Mouse (Mus musculus): ENCODE measurements around the gene N4bp2. TPM values are rescaled to one million over a fixed set of nuclear protein-coding genes. Genes with fewer than 3 reads are reported as not detected.
"Not testable (repeated sequence)": the region's sequence is repeated elsewhere in the genome, so short reads cannot be mapped to it uniquely, and the experiment has no call there.

N4bp2 gene
- polyA plus RNA-seq (2015; fragmentation: Nextera tagmentation; extraction: Ambion mirVana): 20.2 and 20.7 TPM in 2 replicates

DNA sequence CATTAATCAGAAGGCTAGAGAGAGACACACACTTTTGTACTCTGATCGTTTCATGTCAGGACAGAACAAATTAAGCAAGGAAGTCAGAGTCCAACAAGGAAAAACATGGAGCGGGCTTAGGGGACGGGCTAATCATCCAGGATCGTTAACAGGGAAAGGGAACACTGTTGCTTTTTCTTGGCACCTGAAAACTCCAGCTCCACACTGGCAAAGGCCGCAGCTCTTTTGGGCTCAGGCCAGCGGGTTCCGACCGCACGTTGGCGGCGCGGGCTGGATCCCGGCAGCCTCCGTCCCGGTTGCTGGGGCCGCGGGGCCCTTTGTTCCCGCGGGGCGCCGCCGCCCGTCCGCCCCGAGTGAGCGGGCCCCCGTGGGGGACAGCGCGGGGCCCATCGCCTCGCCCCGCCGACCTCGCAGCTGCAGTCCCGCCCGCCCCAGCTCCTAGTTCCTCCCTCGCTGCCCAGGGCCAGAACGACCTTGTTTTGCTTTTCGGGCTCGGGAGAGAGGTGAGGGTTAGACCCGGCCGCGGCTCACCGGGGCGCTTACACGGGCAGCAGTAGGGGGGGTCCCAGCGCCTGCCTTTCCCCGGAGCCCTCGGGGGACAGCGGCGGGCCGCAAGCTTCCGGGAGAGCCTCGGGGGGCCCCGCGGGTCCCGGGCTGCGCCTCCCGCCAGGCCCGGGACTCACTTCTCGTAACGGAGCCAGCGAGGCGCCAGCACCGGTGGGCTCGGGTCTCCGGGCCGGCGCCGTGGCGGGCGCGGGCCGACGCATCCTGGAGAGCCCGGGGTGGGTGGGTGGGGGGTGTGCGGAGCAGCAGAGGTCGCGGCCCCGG lies at the start of gene N4bp2:
Gene N4bp2, plus strand, starts transcription at position 434 of the 828 bp plus-strand sequence.
- peak; percentile 15 for ATAC-seq (replicated peaks)
- WGBS: under 1% methylated on average over 70 of the region's 80 CpGs
- no peaks in the 10 kb centered on the region for H3K36me3 ChIP-seq
- no peaks in the 10 kb centered on the region for H3K27me3 ChIP-seq
- H3K4me3 ChIP-seq: peak within 1 kb of the TSS; percentile 79
- peak within 1 kb of the TSS; percentile 67 for H3K4me2 ChIP-seq (replicated peaks)
- H3K27ac ChIP-seq (replicated peaks): peak within 1 kb of the TSS; percentile 99
- H3K9ac ChIP-seq (replicated peaks): peak within 1 kb of the TSS; percentile 99
- H3K4me1 ChIP-seq: peaks cover 11% of the 10 kb centered on the region
- H3K9me3 ChIP-seq: no peaks in the 10 kb centered on the region

DNA sequence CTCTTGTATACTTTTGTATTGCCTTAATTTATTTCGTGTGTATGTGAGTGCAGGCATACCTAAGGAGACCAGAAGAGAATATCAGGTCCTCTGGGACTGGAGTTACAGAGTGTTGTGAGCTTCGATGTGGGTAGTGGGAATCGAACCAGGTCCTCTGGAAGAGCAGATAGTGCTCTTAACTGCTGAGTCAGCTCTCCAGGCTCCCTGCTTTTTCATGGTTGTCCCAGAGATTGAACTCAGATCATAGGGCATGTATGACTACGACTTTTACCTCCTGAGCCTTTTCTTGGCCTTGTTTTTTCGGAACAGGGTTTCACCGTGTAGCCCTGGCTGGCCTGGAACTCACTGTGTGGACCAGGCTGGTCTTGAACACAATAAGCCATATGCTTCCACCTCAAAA lies 48.2 kb upstream of the N4bp2 start:
- WGBS: 87% methylated on average over 6 of the region's 6 CpGs
- Histone ChIP-seq H3K4me1 (no peaks in the 10 kb centered on the region), H3K27me3 (no peaks in the 10 kb centered on the region), H3K9me3 (no peaks in the 10 kb centered on the region), H3K9ac (replicated peaks) (no peak overlapping the region), H3K36me3 (no peaks in the 10 kb centered on the region), H3K4me2 (replicated peaks) (no peak overlapping the region), H3K4me3 (no peak overlapping the region), H3K27ac (replicated peaks) (no peak overlapping the region)
- ATAC-seq (replicated peaks): no peak

DNA sequence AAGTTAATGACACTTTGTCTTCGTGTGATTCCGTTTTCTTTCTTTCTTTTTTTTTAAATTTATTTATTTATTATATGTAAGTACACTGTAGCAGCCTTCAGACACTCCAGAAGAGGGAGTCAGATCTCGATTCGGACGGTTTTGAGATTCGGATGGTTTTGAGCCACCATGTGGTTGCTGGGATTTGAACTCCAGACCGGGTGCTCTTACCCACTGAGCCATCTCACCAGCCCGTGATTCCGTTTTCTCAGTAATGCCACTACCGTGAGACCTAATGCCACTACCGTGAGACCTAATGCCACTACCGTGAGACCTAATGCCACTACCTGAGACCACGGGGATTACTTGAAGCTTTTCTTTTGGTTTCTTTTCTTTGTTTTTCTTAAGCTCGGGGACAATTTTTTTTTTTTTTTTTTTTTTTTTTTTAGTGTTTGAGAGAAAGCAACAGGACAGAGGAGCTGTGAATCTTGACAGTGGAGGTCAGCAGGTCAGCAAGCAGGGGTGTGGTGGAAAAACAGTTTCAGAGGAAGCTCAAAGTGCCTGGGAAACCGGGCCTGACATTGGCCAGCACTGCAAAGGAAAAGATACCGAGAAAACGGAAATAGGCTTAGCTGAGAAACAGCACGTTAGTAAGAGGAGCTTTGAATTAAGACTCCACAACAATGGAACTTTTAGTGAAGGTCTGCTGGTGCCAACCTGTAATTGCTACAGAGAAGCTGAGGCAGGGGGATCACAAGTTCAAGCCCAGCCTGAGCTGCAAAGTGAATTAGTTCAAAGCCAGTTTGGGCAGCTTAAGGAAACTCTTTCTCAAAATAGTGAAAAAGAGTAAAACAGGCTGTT lies 46.0 kb upstream of the N4bp2 start:
- 86% methylated on average over 18 of the region's 18 CpGs for WGBS
- no peak overlapping the region for H3K9ac ChIP-seq (replicated peaks)

DNA sequence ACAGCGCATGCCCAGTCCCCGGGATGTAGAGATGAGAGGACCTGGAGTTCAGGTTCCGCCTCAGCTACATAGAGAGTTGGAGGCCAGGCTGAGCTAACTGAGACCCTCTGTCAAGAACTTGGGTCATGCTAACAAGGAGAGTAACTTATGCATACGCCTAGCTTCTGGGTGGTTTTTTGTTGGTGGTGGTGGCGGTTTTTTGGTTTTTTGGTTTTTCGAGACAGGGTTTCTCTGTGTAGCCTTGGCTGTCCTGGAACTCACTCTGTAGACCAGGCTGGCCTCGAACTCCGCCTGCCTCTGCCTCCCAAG lies 45.5 kb upstream of the N4bp2 start:
- not testable (repeated sequence) for H3K9ac ChIP-seq (replicated peaks); ATAC-seq (replicated peaks); H3K4me1 ChIP-seq; H3K4me3 ChIP-seq; H3K27ac ChIP-seq (replicated peaks); H3K36me3 ChIP-seq; H3K27me3 ChIP-seq; H3K4me2 ChIP-seq (replicated peaks); H3K9me3 ChIP-seq
- 90% methylated on average over 8 of the region's 8 CpGs for WGBS

More for the DNA sequence above, 46.0 kb upstream of the N4bp2 start:
- Histone ChIP-seq H3K4me3 (no peak overlapping the region), H3K4me2 (replicated peaks) (no peak overlapping the region), H3K4me1 (no peaks in the 10 kb centered on the region), H3K36me3 (no peaks in the 10 kb centered on the region), H3K27ac (replicated peaks) (no peak overlapping the region), H3K27me3 (no peaks in the 10 kb centered on the region), H3K9me3 (no peaks in the 10 kb centered on the region)
- no peak for ATAC-seq (replicated peaks)

DNA sequence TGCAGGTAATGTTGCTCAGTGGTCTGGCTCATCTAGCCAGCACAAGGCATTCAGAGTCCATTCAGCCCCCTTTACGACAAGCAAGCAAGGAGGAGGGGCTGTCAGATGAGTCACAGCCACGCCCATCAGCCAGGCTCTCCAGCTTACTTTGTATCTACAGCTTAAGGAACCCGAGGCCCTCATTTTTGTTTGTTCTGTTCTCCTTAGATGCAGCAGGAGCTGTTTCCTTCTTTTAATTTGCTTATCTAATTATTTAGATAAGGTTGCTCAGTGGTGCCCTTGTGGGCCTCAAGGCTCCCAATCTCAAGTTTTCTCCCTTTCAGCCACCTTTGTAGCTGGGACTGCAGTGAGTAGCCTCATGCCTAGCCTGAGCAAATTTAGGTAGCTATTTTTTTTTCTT lies 45.0 kb upstream of the N4bp2 start:
- Histone ChIP-seq H3K9me3 (no peaks in the 10 kb centered on the region), H3K27ac (replicated peaks) (no peak overlapping the region), H3K4me1 (no peaks in the 10 kb centered on the region), H3K4me3 (no peak overlapping the region), H3K9ac (replicated peaks) (no peak overlapping the region), H3K36me3 (no peaks in the 10 kb centered on the region), H3K4me2 (replicated peaks) (no peak overlapping the region), H3K27me3 (no peaks in the 10 kb centered on the region)
- no peak for ATAC-seq (replicated peaks)
- 23% methylated on average over 3 of the region's 3 CpGs for WGBS

DNA sequence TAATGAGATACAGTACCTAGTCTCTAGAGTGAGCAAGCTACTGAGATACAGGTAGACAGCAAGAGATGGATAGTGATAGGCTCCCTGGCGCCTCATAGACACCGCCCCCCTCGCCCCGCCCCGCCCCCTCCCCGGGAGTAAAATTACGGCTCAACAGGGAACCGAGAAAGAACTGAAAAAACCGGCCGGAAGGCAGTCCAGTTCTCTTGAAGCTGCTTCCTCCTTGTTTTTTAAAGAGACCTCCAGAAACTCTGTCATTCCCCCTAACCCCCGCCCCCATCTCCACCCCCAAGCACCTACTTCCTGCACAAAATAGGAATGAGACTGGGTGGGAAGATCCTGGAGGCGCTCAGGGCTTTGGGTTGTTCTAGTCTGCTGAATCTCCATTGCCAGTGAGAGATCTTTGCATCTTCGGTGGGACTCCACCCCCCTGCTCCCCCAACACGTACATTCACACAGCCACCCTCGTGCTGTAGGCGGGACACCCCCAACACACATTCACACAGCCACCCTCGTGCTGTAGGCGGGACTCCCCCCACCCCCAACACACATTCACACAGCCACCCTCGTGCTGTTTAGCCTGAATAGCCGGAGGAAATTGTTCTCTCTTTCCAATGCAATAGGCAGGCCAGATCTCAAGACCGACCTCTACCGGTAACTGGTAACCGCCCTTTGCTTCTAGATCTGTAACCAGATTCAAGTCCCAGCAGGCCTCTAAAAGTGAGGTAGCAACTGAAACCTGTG lies 38.8 kb upstream of the N4bp2 start:
- Histone ChIP-seq H3K36me3 (no peaks in the 10 kb centered on the region), H3K27ac (replicated peaks) (peak overlapping the region; percentile 83)
- under 1% methylated on average over 23 of the region's 23 CpGs for WGBS

DNA sequence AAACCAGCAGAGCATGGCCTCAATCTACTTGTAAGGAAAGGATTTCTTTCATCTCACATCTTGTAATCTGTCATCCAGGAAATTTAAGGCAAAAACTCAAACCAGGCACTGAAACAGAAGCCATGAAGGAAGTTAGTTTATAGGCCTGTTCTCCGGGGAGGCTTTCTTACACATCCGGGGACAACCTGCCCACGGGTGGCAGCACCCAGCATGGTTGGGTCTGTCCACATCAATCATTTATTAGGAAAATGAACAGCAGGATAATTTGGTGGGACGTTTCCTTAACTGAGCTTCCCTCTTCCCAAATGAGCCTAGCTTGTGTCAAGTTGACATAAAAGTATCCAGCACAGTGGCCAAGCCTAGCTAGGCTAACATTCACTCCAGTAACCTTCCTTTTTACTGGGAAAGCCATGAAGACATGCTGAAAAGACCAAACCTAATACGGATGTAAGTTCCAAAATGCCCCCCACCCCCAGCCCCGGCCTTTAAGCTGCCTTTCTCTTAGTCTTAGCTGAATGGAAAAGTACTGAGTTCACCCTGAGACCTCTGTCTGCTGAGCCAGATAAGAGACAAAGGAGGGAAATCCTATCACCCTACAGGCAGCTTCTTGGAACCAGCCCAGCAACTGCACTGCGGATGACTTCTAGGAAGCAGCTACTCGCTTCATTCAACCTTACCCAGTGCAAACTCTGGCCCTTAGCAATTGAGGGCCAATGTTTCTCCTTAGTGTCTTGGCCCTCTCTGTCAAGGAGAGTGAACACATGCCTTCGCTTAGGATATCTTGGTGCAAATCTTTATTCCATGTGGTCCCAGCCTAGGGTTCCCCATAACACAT lies 31.9 kb upstream of the N4bp2 start:
- WGBS: 49% methylated on average over 9 of the region's 9 CpGs

More for the DNA sequence above, 38.8 kb upstream of the N4bp2 start:
- Histone ChIP-seq H3K4me1 (peaks cover 7% of the 10 kb centered on the region; the same call in 1 of the 2 replicates), H3K27me3 (no peaks in the 10 kb centered on the region), H3K9ac (replicated peaks) (peak overlapping the region; percentile 54), H3K4me3 (peak overlapping the region; percentile 41), H3K9me3 (no peaks in the 10 kb centered on the region), H3K4me2 (replicated peaks) (peak overlapping the region; percentile 73)
- peak; percentile 88 for ATAC-seq (replicated peaks)

DNA sequence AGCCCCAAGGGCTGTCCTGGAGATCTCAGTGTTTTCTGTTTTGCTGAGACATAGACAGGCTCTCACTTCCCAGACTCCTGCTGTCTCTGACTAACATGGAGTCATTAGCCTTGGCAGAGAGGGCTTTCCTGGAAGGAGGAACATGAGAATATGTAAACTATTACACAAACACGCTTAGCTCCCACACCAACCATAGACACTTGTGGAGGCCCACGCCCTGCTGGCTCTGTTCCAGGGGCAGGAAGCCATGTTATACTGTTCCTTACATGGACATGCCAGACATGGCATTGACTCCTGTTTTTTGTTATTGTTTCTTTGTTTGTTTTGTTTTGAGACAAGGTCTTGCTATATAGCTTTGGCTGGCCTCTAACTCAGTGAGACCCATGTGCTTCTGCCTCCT lies 27.7 kb upstream of the N4bp2 start:
- H3K9ac ChIP-seq (replicated peaks): no peak overlapping the region
- no peaks in the 10 kb centered on the region for H3K27me3 ChIP-seq
- H3K4me3 ChIP-seq: no peak overlapping the region
- H3K9me3 ChIP-seq: no peaks in the 10 kb centered on the region
- no peak overlapping the region for H3K27ac ChIP-seq (replicated peaks)
- no peaks in the 10 kb centered on the region for H3K36me3 ChIP-seq
- H3K4me2 ChIP-seq (replicated peaks): no peak overlapping the region
- WGBS: 87% methylated on average over 2 of the region's 2 CpGs
- ATAC-seq (replicated peaks): no peak
- no peaks in the 10 kb centered on the region for H3K4me1 ChIP-seq

More for the DNA sequence above, 31.9 kb upstream of the N4bp2 start:
- Histone ChIP-seq H3K36me3 (no peaks in the 10 kb centered on the region), H3K27ac (replicated peaks) (no peak overlapping the region), H3K4me1 (no peaks in the 10 kb centered on the region), H3K4me3 (no peak overlapping the region), H3K9ac (replicated peaks) (no peak overlapping the region), H3K4me2 (replicated peaks) (no peak overlapping the region), H3K27me3 (no peaks in the 10 kb centered on the region), H3K9me3 (no peaks in the 10 kb centered on the region)
- ATAC-seq (replicated peaks): no peak

DNA sequence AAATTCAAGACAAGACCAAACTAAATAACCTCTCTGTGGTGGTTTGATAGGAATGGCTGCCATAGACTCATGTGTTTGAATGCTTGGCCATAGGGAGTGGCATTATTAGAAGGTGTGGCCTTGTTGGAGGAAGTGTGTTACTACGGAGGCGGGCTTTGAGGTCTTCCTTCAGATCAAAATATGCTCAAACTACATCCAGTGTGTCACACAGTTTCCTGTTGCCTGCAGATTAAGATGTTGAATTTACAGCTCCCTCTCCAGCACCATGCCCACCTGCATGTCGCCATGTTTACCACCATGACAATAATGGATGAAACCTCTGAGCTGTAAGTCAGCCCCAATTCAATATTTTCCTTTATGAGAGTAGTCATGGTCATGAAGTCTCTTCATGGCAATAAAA lies 24.0 kb upstream of the N4bp2 start:
- 98% methylated on average over 3 of the region's 3 CpGs for WGBS
- ATAC-seq (replicated peaks): no peak
- Histone ChIP-seq H3K36me3 (no peaks in the 10 kb centered on the region), H3K4me1 (no peaks in the 10 kb centered on the region), H3K27me3 (no peaks in the 10 kb centered on the region), H3K9me3 (no peaks in the 10 kb centered on the region), H3K27ac (replicated peaks) (no peak overlapping the region), H3K9ac (replicated peaks) (no peak overlapping the region), H3K4me2 (replicated peaks) (no peak overlapping the region), H3K4me3 (no peak overlapping the region)

DNA sequence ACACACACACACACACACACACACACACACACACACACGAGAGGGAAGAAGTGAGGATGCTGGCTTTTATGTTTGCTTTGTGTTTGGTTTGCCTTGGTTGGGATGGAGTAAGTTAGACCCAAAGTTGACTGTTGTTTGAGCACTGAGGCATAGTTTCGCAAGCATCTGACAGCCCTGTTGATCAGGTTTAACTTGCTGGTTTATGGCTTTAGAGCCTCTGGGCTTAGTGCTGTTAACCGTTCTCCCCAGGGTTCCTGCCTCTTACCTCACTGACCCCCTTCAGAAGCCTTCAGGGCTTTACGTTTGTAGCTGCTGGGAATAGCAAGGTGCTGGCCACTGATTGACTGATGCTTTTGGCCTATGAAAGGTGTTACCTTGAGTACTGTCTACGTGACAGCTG lies 16.4 kb upstream of the N4bp2 start:
- no peak overlapping the region for H3K4me2 ChIP-seq (replicated peaks)
- H3K36me3 ChIP-seq: no peaks in the 10 kb centered on the region
- no peak overlapping the region for H3K4me3 ChIP-seq
- H3K9ac ChIP-seq (replicated peaks): no peak overlapping the region
- no peaks in the 10 kb centered on the region for H3K4me1 ChIP-seq
- no peak overlapping the region for H3K27ac ChIP-seq (replicated peaks)
- H3K9me3 ChIP-seq: no peaks in the 10 kb centered on the region
- no peak for ATAC-seq (replicated peaks)
- 92% methylated on average over 5 of the region's 5 CpGs for WGBS
- no peaks in the 10 kb centered on the region for H3K27me3 ChIP-seq

DNA sequence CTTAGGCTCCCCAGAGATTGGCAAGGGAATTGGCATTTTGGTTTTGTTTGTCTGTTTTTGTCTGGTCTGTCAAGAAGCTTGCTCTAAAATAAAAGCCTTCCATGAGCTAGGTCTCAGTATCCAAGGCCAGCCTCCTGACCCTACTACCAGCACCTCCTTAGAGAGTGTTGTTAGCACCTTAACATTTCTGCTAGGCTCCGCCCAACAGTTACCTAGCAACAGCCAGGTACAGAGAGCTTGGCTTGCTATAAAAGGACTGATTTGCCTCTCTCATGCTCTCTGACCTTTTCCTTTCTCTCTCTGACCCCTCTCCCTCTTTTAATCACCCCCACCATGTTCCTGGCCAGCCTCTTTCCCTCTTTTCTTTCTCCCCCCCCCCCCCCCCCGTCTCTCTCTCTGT lies 14.9 kb upstream of the N4bp2 start:
- H3K27me3 ChIP-seq: no peaks in the 10 kb centered on the region
- H3K9ac ChIP-seq (replicated peaks): no peak overlapping the region
- no peak for ATAC-seq (replicated peaks)
- no peak overlapping the region for H3K4me2 ChIP-seq (replicated peaks)
- no peak overlapping the region for H3K4me3 ChIP-seq
- H3K9me3 ChIP-seq: no peaks in the 10 kb centered on the region
- no peaks in the 10 kb centered on the region for H3K36me3 ChIP-seq
- H3K4me1 ChIP-seq: no peaks in the 10 kb centered on the region
- 43% methylated on average over 2 of the region's 2 CpGs for WGBS
- H3K27ac ChIP-seq (replicated peaks): no peak overlapping the region

Data from forebrain, embryonic 15.5 days (tissue).